Mouse (Mus musculus) heart, embryonic 15.5 days (tissue): ENCODE results near the gene Arcn1. TPM values are rescaled to one million over a fixed set of nuclear protein-coding genes. Genes with fewer than 3 reads are reported as not detected.

ENCODE experiments used
- ATAC-seq: fragments of 200-750 bp; cut with Nextera tagmentation; replicated peaks from 2 replicates; pipeline ENCODE4 v1.8.0; 2017; ENCODE audit warnings: low read depth, moderate TSS enrichment; ENCODE audit not compliant: insufficient number of reproducible peaks, insufficient read depth, low FRiP score
- H3K27ac ChIP-seq: fragments of 300-500 bp; sonication (generic); 2 replicates; pipeline ENCODE4 v1.5.1; 2015; ENCODE audit warnings: mild to moderate bottlenecking, inconsistent platforms
- H3K27me3 ChIP-seq: fragments of 300-500 bp; sonication (generic); 2 replicates; pipeline ENCODE4 v1.6.1; 2015; ENCODE audit warnings: inconsistent platforms
- H3K36me3 ChIP-seq: fragments of 300-500 bp; sonication (generic); 2 replicates; pipeline ENCODE4 v1.6.1; 2015; ENCODE audit warnings: mild to moderate bottlenecking, inconsistent platforms
- H3K4me1 ChIP-seq: fragments of 300-500 bp; sonication (generic); replicated peaks from 2 replicates; pipeline ENCODE4 v1.6.1; 2015; ENCODE audit warnings: inconsistent platforms
- H3K4me2 ChIP-seq: fragments of 300-500 bp; sonication (generic); 2 replicates; pipeline ENCODE4 v1.6.1; 2015; ENCODE audit warnings: inconsistent platforms, mild to moderate bottlenecking, moderate library complexity
- H3K4me3 ChIP-seq: fragments of 300-500 bp; sonication (generic); 2 replicates; pipeline ENCODE4 v1.5.1; 2015; ENCODE audit warnings: mild to moderate bottlenecking, inconsistent platforms
- H3K9ac ChIP-seq: fragments of 300-500 bp; sonication (generic); 2 replicates; pipeline ENCODE4 v1.6.1; 2015; ENCODE audit warnings: mild to moderate bottlenecking, inconsistent platforms
- H3K9me3 ChIP-seq: fragments of 300-500 bp; sonication (generic); replicated peaks from 2 replicates; pipeline ENCODE4 v1.6.1; 2016; ENCODE audit warnings: inconsistent platforms
- WGBS: fragments of 180-500 bp; shearing (Covaris S2); methylation state at CpG from one replicate; pipeline ENCODE4 v1.1.7; 2015; ENCODE audit warnings: mixed read lengths; 5-methylcytosine and 5-hydroxymethylcytosine counted together
- polyA plus RNA-seq: library from polyadenylated mRNA; unstranded; fragments of >200 nt; fragmentation: Nextera tagmentation; extraction: Ambion mirVana; gene quantifications from 2 replicates; pipeline ENCODE4 v1.2.1, GENCODE M21; 2015

Gene Arcn1
- polyA plus RNA-seq, 1 experiment from 2014 or later, result 106 TPM

GRCm38 (mm10) chr9:44740663-44741192 is 26.9 kb downstream of the Arcn1 start:
- WGBS, result 78% methylated on average over 1 of the region's 1 CpGs
- H3K4me1 ChIP-seq, result 0 out of 2 replicates have a peak, but pooled peaks cover 3% of the 10 kb centered on the region
- H3K4me2 ChIP-seq, result no peak overlapping the region
- no peak overlapping the region for H3K4me3 ChIP-seq
- no peaks in the 10 kb centered on the region for H3K9me3 ChIP-seq
- no peak for ATAC-seq
- no peak overlapping the region for H3K9ac ChIP-seq
- H3K36me3 ChIP-seq, result peaks cover 45% of the 10 kb centered on the region
- H3K27me3 ChIP-seq, result 0 out of 2 replicates have a peak, but pooled peaks cover 3% of the 10 kb centered on the region
- H3K27ac ChIP-seq, result no peak overlapping the region

- 0 out of 2 replicates have a peak, but pooled peaks have one; percentile 5 for ATAC-seq
- H3K27ac ChIP-seq, result peak overlapping the region; percentile 70
- 0 out of 2 replicates have a peak, but pooled peaks cover 3% of the 10 kb centered on the region for H3K27me3 ChIP-seq
- H3K36me3 ChIP-seq, result peaks cover 11% of the 10 kb centered on the region
- H3K4me1 ChIP-seq, result peaks cover 30% of the 10 kb centered on the region
- H3K9me3 ChIP-seq, result no peaks in the 10 kb centered on the region
- 22% methylated on average over 8 of the region's 8 CpGs for WGBS
- no peak overlapping the region for H3K4me3 ChIP-seq
- no peak overlapping the region; the same call in 1 of the 2 replicates for H3K4me2 ChIP-seq
- H3K9ac ChIP-seq, result no peak overlapping the region
Measured at GRCm38 (mm10) chr9:44737240-44737949, 30.2 kb downstream of the Arcn1 start.

GRCm38 (mm10) chr9:44736301-44736700 is 31.3 kb downstream of the Arcn1 start:
- no peak overlapping the region for H3K27ac ChIP-seq
- no peak overlapping the region for H3K4me3 ChIP-seq
- H3K36me3 ChIP-seq, result peaks cover 6% of the 10 kb centered on the region; the same call in 1 of the 2 replicates
- no peak overlapping the region for H3K4me2 ChIP-seq
- no peak for ATAC-seq
- H3K4me1 ChIP-seq, result peaks cover 34% of the 10 kb centered on the region
- H3K9me3 ChIP-seq, result no peaks in the 10 kb centered on the region
- 82% methylated on average over 2 of the region's 2 CpGs for WGBS
- 0 out of 2 replicates have a peak, but pooled peaks cover 3% of the 10 kb centered on the region for H3K27me3 ChIP-seq
- no peak overlapping the region for H3K9ac ChIP-seq

- H3K9ac ChIP-seq, result no peak overlapping the region
- peaks cover 2% of the 10 kb centered on the region; the same call in 1 of the 2 replicates for H3K36me3 ChIP-seq
- H3K4me3 ChIP-seq, result no peak overlapping the region
- no peak for ATAC-seq
- H3K4me1 ChIP-seq, result peaks cover 34% of the 10 kb centered on the region
- no peak overlapping the region for H3K4me2 ChIP-seq
- no peak overlapping the region for H3K27ac ChIP-seq
- H3K9me3 ChIP-seq, result no peaks in the 10 kb centered on the region
- 77% methylated on average over 6 of the region's 6 CpGs for WGBS
- H3K27me3 ChIP-seq, result 0 out of 2 replicates have a peak, but pooled peaks cover 3% of the 10 kb centered on the region
Measured at GRCm38 (mm10) chr9:44735886-44736285, 31.8 kb downstream of the Arcn1 start.

- Histone ChIP-seq H3K36me3 (no peaks in the 10 kb centered on the region), H3K27ac (peak within 1 kb of the TSS; percentile 74), H3K9ac (peak within 1 kb of the TSS; percentile 67), H3K27me3 (0 out of 2 replicates have a peak, but pooled peaks cover 3% of the 10 kb centered on the region), H3K4me3 (peak within 1 kb of the TSS; percentile 62), H3K9me3 (no peaks in the 10 kb centered on the region), H3K4me1 (peaks cover 34% of the 10 kb centered on the region), H3K4me2 (peak within 1 kb of the TSS; percentile 96)
- WGBS, result under 1% methylated on average over 47 of the region's 47 CpGs
- ATAC-seq, result peak; percentile 74
Measured at GRCm38 (mm10) chr9:44734524-44735494, 32.8 kb downstream of the Arcn1 start, which contains the start of gene Phldb1. Gene Phldb1, minus strand, starts transcription at chr9:44735198.

- Histone ChIP-seq H3K27me3 (0 out of 2 replicates have a peak, but pooled peaks cover 3% of the 10 kb centered on the region), H3K36me3 (no peaks in the 10 kb centered on the region), H3K9ac (peak overlapping the region; percentile 67), H3K9me3 (no peaks in the 10 kb centered on the region), H3K4me3 (peak overlapping the region; percentile 62), H3K4me2 (peak overlapping the region; percentile 96), H3K27ac (peak overlapping the region; percentile 74), H3K4me1 (peaks cover 34% of the 10 kb centered on the region)
- peak; percentile 54 for ATAC-seq
- WGBS, result 2% methylated on average over 79 of the region's 79 CpGs
Measured at GRCm38 (mm10) chr9:44733671-44734523, 33.7 kb downstream of the Arcn1 start.

- H3K4me3 ChIP-seq, result peak overlapping the region; percentile 62
- peak overlapping the region; percentile 96 for H3K4me2 ChIP-seq
- no peaks in the 10 kb centered on the region for H3K36me3 ChIP-seq
- peaks cover 34% of the 10 kb centered on the region for H3K4me1 ChIP-seq
- H3K27me3 ChIP-seq, result 0 out of 2 replicates have a peak, but pooled peaks cover 3% of the 10 kb centered on the region
- 58% methylated on average over 12 of the region's 12 CpGs for WGBS
- ATAC-seq, result no peak
- no peaks in the 10 kb centered on the region for H3K9me3 ChIP-seq
- H3K27ac ChIP-seq, result peak overlapping the region; percentile 74
- H3K9ac ChIP-seq, result peak overlapping the region; percentile 67
Measured at GRCm38 (mm10) chr9:44732921-44733530, 34.6 kb downstream of the Arcn1 start.

GRCm38 (mm10) chr9:44732130-44732549 is 35.5 kb downstream of the Arcn1 start:
- H3K9me3 ChIP-seq, result no peaks in the 10 kb centered on the region
- no peak for ATAC-seq
- peaks cover 31% of the 10 kb centered on the region for H3K4me1 ChIP-seq
- H3K4me3 ChIP-seq, result no peak overlapping the region
- WGBS, result 59% methylated on average over 5 of the region's 5 CpGs
- H3K4me2 ChIP-seq, result peak overlapping the region; percentile 96
- H3K27me3 ChIP-seq, result 0 out of 2 replicates have a peak, but pooled peaks cover 3% of the 10 kb centered on the region
- no peaks in the 10 kb centered on the region for H3K36me3 ChIP-seq
- H3K27ac ChIP-seq, result no peak overlapping the region
- H3K9ac ChIP-seq, result no peak overlapping the region

- Histone ChIP-seq H3K27ac (no peak overlapping the region), H3K9ac (no peak overlapping the region), H3K36me3 (no peaks in the 10 kb centered on the region), H3K27me3 (no peaks in the 10 kb centered on the region), H3K4me2 (no peak overlapping the region), H3K4me1 (peaks cover 48% of the 10 kb centered on the region), H3K4me3 (no peak overlapping the region), H3K9me3 (no peaks in the 10 kb centered on the region)
- no peak for ATAC-seq
- 79% methylated on average over 5 of the region's 5 CpGs for WGBS
Measured at GRCm38 (mm10) chr9:44727441-44727840, 40.2 kb downstream of the Arcn1 start.
